Mouse (Mus musculus) left cerebral cortex, adult 9 months (tissue): Measurements from ENCODE around the gene Olfr169.
"Not testable (repeated sequence)": the region's sequence is repeated elsewhere in the genome, so short reads cannot be mapped to it uniquely, and the experiment has no call there.

Experiments used
- DNase-seq, 2 experiments: peaks; one replicate each; pipeline ENCODE4 v3.0.0; 2022; ENCODE audit warnings: low spot score in 2 of 2

The Olfr169 gene

DNA sequence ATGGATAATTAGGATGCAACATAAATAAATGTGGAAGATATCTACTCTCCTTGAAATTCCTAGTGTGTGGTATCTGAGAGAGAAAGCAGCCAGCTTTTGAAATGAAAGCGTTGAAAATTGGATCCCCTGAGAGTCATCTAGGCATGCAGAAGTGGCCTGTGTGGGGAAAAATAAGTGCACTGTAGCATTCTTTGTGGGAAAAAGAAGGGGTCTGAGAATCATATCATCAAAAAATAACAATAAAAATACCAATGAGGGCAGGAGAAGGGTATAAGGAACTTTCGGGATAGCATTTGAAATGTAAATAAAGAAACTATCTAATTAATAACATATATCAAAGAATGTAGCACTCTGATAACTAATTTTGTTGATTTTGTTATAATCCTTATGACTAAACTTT is at the start of gene Olfr169:
Olfr169 (minus strand) TSS at position 101 of the 400 bp plus-strand sequence.
- DNase-seq = not testable (repeated sequence)

DNA sequence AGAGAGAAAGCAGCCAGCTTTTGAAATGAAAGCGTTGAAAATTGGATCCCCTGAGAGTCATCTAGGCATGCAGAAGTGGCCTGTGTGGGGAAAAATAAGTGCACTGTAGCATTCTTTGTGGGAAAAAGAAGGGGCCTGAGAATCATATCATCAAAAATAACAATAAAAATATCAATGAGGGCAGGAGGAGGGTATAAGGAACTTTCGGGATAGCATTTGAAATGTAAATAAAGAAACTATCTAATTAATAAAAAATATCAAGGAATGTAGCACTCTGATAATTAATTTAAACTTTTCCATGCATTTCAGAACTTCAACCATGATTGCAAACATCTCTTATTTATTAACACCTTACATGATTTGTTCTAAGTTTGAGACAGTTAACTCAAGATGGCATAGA is 40.2 kb upstream of the Olfr169 start, which contains the start of gene Olfr170:
Olfr170 (minus strand) TSS at position 101 of the 400 bp plus-strand sequence.
- DNase-seq = not testable (repeated sequence)

DNA sequence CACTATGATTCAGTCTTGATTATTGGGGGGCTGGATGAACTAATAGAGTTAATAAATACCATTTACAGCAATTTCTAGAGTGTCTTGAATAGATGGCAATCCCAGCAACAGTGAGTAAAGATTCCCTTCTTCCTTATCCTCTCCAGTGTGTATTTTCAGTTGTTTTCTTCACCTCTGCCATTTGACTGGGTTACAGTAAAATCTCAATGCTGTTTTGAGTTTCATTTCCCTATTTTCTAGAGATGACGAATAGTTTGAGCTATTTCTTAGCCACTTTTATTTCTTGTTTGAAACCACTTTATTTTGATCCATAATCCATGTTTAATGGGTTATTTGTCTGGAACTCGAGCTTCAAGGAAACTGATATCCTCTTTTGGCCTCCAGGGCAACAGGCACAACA is 31.6 kb upstream of the Olfr169 start:
- DNase-seq = no peak

DNA sequence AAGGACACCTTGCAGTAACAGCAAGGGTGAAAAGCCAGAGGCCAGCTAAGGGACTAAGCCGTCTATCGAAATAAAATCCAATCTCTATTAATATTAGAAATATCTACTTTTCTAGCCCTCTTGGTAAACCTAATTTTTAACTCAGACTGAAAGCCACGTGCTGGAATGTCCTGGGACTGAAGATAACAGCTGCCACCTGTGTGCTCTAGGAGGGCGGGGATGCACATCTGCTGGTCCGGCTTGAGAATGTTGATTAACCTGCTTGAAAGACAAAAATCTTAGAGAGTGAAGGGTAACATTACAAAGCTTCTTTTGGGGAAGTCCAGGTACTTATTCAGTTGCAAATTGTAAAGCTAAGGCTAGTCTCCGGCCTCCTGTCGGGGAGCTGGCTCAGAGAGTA is 18.2 kb downstream of the Olfr169 start:
- not testable (repeated sequence) for DNase-seq

DNA sequence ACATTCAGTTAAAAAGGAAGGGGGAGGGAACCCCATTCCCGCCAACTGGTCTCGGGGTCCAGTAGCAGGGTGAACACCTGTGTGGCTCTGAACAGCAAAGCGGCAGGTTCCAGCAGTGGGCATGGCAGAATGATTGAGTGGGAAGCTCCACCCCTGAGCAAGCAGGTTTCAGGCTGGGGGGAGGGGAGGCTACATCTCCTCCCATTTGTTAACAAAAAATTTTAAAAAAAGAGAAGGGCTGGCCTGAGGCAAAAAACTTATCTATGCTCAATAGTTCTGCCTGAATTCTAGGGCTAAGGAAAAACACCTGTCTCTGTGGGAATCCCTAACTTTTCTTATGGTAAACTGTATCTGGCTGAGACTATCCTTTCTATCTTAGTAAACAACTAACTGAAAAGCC is 19.4 kb downstream of the Olfr169 start:
- DNase-seq = not testable (repeated sequence)

DNA sequence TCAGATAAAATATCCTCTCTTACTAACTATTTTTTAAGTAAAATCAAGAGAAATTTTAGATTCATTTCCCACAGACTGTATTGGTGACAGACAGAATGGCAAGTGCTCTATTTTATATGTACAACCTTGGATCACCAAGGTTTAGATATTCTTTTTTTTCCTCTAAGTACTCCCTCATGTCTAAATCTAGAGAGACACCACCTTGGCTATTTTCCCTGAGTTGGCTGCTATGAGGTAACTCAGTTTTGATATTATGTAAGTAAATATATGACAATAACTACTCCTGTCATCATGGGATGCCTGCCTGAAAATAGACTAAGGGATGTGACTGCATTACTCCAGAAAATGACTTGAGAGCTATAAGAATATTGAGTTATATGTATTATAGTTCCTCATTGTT is 36.2 kb downstream of the Olfr169 start, which contains the start of gene Olfr168:
Olfr168 (minus strand) TSS at position 101 of the 400 bp plus-strand sequence.
- DNase-seq = no peak

DNA sequence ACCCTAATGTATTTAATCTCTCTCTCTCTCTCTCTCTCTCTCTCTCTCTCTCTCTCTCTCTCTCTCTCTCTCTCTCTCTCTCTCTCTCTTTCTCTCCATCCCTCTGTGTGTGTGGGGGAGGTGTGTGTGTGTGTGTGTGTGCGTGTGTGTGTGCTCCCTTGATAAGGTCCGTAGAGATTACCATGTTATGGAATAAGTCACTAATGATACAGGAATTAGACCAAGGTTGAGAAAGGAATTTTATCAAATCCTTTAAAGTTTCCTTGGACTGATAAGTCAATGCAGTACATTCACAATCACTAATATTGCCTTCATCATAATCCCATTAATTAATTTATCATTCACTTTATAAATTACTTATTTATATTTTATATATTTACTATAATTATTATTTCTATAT is 49.4 kb downstream of the Olfr169 start, which contains the start of gene Olfr167:
Olfr167 (minus strand) TSS at position 101 of the 400 bp plus-strand sequence.
- no peak for DNase-seq
